Mouse (Mus musculus): Measurements from ENCODE around the gene Il2rg. TPM values are rescaled to one million over a fixed set of nuclear protein-coding genes. Genes with fewer than 3 reads are reported as not detected.

The Il2rg gene
- polyA plus RNA-seq, 1 experiment = 5.9 TPM

GRCm38 (mm10) chrX:101288432-101288831 is 20.4 kb upstream of the Il2rg start:
- TF ChIP-seq CTCF (IDR thresholded peaks at IDR 0.05; ENCODE audit: borderline replicate concordance, extremely low read depth, insufficient read depth, insufficient read length) = no peak
- no peak for TF ChIP-seq POLR2A (IDR thresholded peaks at IDR 0.05; ENCODE audit: borderline replicate concordance, extremely low read depth, insufficient read depth, insufficient read length, poor library complexity, severe bottlenecking)
- DNase-seq (ENCODE audit: low read depth) = no peak

- no peak for DNase-seq (ENCODE audit: low read depth)
- TF ChIP-seq CTCF (IDR thresholded peaks at IDR 0.05; ENCODE audit: borderline replicate concordance, extremely low read depth, insufficient read depth, insufficient read length) (no peak), POLR2A (IDR thresholded peaks at IDR 0.05; ENCODE audit: borderline replicate concordance, extremely low read depth, insufficient read depth, insufficient read length, poor library complexity, severe bottlenecking) (no peak)
Measured at GRCm38 (mm10) chrX:101287543-101287942, 19.5 kb upstream of the Il2rg start.

GRCm38 (mm10) chrX:101285953-101286670 is 18.1 kb upstream of the Il2rg start:
- TF ChIP-seq POLR2A (IDR thresholded peaks at IDR 0.05; ENCODE audit: borderline replicate concordance, extremely low read depth, insufficient read depth, insufficient read length, poor library complexity, severe bottlenecking) (no peak), CTCF (IDR thresholded peaks at IDR 0.05; ENCODE audit: borderline replicate concordance, extremely low read depth, insufficient read depth, insufficient read length) (no peak)

GRCm38 (mm10) chrX:101285534-101285933 is 17.5 kb upstream of the Il2rg start:
- peak; percentile 68 for DNase-seq (ENCODE audit: low read depth)
- TF ChIP-seq POLR2A (IDR thresholded peaks at IDR 0.05; ENCODE audit: borderline replicate concordance, extremely low read depth, insufficient read depth, insufficient read length, poor library complexity, severe bottlenecking) (no peak), CTCF (IDR thresholded peaks at IDR 0.05; ENCODE audit: borderline replicate concordance, extremely low read depth, insufficient read depth, insufficient read length) (peak; percentile 76)

More at GRCm38 (mm10) chrX:101285953-101286670, 18.1 kb upstream of the Il2rg start:
- DNase-seq (ENCODE audit: low read depth) = no peak

- DNase-seq (ENCODE audit: low read depth) = no peak
- TF ChIP-seq POLR2A (IDR thresholded peaks at IDR 0.05; ENCODE audit: borderline replicate concordance, extremely low read depth, insufficient read depth, insufficient read length, poor library complexity, severe bottlenecking) (no peak), CTCF (IDR thresholded peaks at IDR 0.05; ENCODE audit: borderline replicate concordance, extremely low read depth, insufficient read depth, insufficient read length) (no peak)
Measured at GRCm38 (mm10) chrX:101282813-101283212, 14.8 kb upstream of the Il2rg start.

GRCm38 (mm10) chrX:101273875-101274738 is 6.1 kb upstream of the Il2rg start, which contains the start of gene Med12:
Gene Med12, plus strand, starts transcription at chrX:101274030.
- TF ChIP-seq CTCF (IDR thresholded peaks at IDR 0.05; ENCODE audit: borderline replicate concordance, extremely low read depth, insufficient read depth, insufficient read length) (no peak), POLR2A (IDR thresholded peaks at IDR 0.05; ENCODE audit: borderline replicate concordance, extremely low read depth, insufficient read depth, insufficient read length, poor library complexity, severe bottlenecking) (0 out of 2 replicates have a peak, but pooled peaks have one; percentile 7)
- peak; percentile 96 for DNase-seq (ENCODE audit: low read depth)

- TF ChIP-seq POLR2A (IDR thresholded peaks at IDR 0.05; ENCODE audit: borderline replicate concordance, extremely low read depth, insufficient read depth, insufficient read length, poor library complexity, severe bottlenecking) = no peak
- TF ChIP-seq CTCF (IDR thresholded peaks at IDR 0.05; ENCODE audit: borderline replicate concordance, extremely low read depth, insufficient read depth, insufficient read length) = no peak
- peak; percentile 6 for DNase-seq (ENCODE audit: low read depth)
Measured at GRCm38 (mm10) chrX:101273410-101273809, 5.4 kb upstream of the Il2rg start.

- no peak for TF ChIP-seq CTCF (IDR thresholded peaks at IDR 0.05; ENCODE audit: borderline replicate concordance, extremely low read depth, insufficient read depth, insufficient read length)
- no peak for TF ChIP-seq POLR2A (IDR thresholded peaks at IDR 0.05; ENCODE audit: borderline replicate concordance, extremely low read depth, insufficient read depth, insufficient read length, poor library complexity, severe bottlenecking)
Measured at GRCm38 (mm10) chrX:101268755-101269124, 685 bp upstream of the Il2rg start, which contains the start of gene Gm20489. Gene Gm20489, minus strand, starts transcription at chrX:101269023.

GRCm38 (mm10) chrX:101266631-101267030 is 1.4 kb downstream of the Il2rg start:
- DNase-seq (ENCODE audit: low read depth) = no peak
- TF ChIP-seq POLR2A (IDR thresholded peaks at IDR 0.05; ENCODE audit: borderline replicate concordance, extremely low read depth, insufficient read depth, insufficient read length, poor library complexity, severe bottlenecking) = no peak
- TF ChIP-seq CTCF (IDR thresholded peaks at IDR 0.05; ENCODE audit: borderline replicate concordance, extremely low read depth, insufficient read depth, insufficient read length) = no peak

More at GRCm38 (mm10) chrX:101268755-101269124, 685 bp upstream of the Il2rg start, which contains the start of gene Gm20489:
- DNase-seq (ENCODE audit: low read depth) = no peak

- DNase-seq (ENCODE audit: low read depth) = no peak
- no peak for TF ChIP-seq POLR2A (IDR thresholded peaks at IDR 0.05; ENCODE audit: borderline replicate concordance, extremely low read depth, insufficient read depth, insufficient read length, poor library complexity, severe bottlenecking)
- no peak for TF ChIP-seq CTCF (IDR thresholded peaks at IDR 0.05; ENCODE audit: borderline replicate concordance, extremely low read depth, insufficient read depth, insufficient read length)
Measured at GRCm38 (mm10) chrX:101263892-101264291, 4.2 kb downstream of the Il2rg start, which contains the start of gene Gm614. Gene Gm614, minus strand, starts transcription at chrX:101263992.

Data from brain, embryonic 14.5 days (tissue).